Mouse (Mus musculus): ENCODE measurements around the gene Gm44805. TPM values are rescaled to one million over a fixed set of nuclear protein-coding genes. Genes with fewer than 3 reads are reported as not detected.
A peak's percentile ranks its signal among the peaks of the same experiment; 100 is the strongest.

Gm44805 gene
- polyA plus RNA-seq, 1 experiment from 2014 or later = not detected

DNA sequence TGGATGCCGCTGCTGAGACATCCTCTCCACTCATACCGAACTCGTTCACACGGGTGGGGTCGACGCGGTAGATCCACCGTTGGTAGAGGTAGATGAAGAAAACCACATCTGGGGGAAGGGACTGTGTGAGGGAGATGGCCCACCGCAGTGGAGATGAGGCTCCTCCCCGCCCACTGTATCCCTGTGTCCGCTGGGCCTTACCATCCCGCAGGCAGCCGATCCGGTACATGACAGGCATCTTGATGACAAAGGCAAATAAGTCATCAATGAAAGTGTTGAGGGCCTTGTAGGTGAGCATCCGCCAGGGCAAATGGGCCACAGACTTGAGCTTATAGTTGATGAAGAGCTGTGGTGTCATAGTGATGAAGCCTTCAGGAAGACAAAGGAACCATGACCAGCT is 47.4 kb downstream of the Gm44805 start:
- Histone ChIP-seq H3K27ac (ENCODE audit: low read depth) (no peak overlapping the region), H3K9ac (ENCODE audit: low read length) (no peak overlapping the region), H3K4me1 (replicated peaks; ENCODE audit: control insufficient read depth, insufficient read depth, low read length) (no peaks in the 10 kb centered on the region), H3K4me2 (ENCODE audit: low read length) (no peak overlapping the region), H3K36me3 (ENCODE audit: control insufficient read depth, insufficient read depth, low read length) (peaks cover 70% of the 10 kb centered on the region), H3K27me3 (replicated peaks; ENCODE audit: control insufficient read depth, insufficient read depth, low read length) (no peaks in the 10 kb centered on the region), H3K4me3 (ENCODE audit: low read depth, low read length) (no peak overlapping the region), H3K9me3 (ENCODE audit: control insufficient read depth, low read length) (no peaks in the 10 kb centered on the region)
- no peak for ATAC-seq (replicated peaks; ENCODE audit: low FRiP score, low TSS enrichment, low read depth)
- WGBS = 92% methylated on average over 15 of the region's 15 CpGs
- DNase-seq (ENCODE audit: low spot score) = no peak

DNA sequence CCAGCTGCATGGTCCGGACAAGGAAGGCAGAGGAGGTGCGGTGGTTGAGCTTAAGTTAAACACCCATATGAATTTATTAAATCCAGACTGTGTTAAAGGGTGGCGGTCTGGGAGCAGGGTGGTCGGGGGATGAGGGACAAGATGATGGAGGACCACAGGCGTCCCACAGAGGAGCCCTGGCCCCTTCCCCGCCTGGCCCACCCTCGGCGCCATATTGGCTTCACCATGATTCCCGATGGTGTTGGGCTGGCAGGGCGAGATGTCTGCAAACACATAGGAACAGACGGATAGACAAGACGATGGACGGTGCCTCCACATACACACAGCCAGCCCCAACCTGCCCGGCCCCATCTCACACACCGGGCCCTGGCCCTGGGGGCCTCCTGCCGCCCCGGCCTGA is 48.0 kb downstream of the Gm44805 start:
- H3K9ac ChIP-seq (ENCODE audit: low read length) = no peak overlapping the region
- no peak for DNase-seq (ENCODE audit: low spot score)
- H3K4me3 ChIP-seq (ENCODE audit: low read depth, low read length) = no peak overlapping the region
- 90% methylated on average over 17 of the region's 17 CpGs for WGBS
- ATAC-seq (replicated peaks; ENCODE audit: low FRiP score, low TSS enrichment, low read depth) = no peak
- H3K4me1 ChIP-seq (replicated peaks; ENCODE audit: control insufficient read depth, insufficient read depth, low read length) = no peaks in the 10 kb centered on the region
- no peak overlapping the region for H3K27ac ChIP-seq (ENCODE audit: low read depth)
- H3K4me2 ChIP-seq (ENCODE audit: low read length) = no peak overlapping the region
- H3K9me3 ChIP-seq (ENCODE audit: control insufficient read depth, low read length) = no peaks in the 10 kb centered on the region
- peaks cover 64% of the 10 kb centered on the region for H3K36me3 ChIP-seq (ENCODE audit: control insufficient read depth, insufficient read depth, low read length)
- no peaks in the 10 kb centered on the region for H3K27me3 ChIP-seq (replicated peaks; ENCODE audit: control insufficient read depth, insufficient read depth, low read length)

DNA sequence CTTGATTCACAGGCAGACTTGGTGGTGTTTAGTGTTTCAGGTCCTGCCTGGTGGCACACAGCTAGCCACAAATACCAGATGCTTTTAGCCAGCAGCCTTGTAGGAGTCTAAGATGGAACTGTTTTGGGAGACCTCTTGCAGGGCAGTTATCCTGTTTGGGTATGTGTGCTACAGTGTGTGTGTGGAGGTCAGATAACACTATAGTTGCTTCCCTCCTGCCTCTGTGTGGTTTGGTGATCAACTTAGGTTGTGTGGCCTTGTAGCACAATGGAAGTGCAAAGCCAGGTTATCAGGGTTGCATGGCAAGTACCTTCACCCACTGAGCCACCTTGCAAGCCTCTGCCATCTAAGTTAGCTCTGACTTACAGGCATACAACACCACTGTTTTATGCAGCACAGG is 48.5 kb downstream of the Gm44805 start:
- H3K4me1 ChIP-seq (replicated peaks; ENCODE audit: control insufficient read depth, insufficient read depth, low read length) = no peaks in the 10 kb centered on the region
- no peak overlapping the region for H3K4me2 ChIP-seq (ENCODE audit: low read length)
- DNase-seq (ENCODE audit: low spot score) = no peak
- no peak overlapping the region for H3K27ac ChIP-seq (ENCODE audit: low read depth)
- H3K4me3 ChIP-seq (ENCODE audit: low read depth, low read length) = no peak overlapping the region
- H3K36me3 ChIP-seq (ENCODE audit: control insufficient read depth, insufficient read depth, low read length) = peaks cover 59% of the 10 kb centered on the region
- no peaks in the 10 kb centered on the region for H3K27me3 ChIP-seq (replicated peaks; ENCODE audit: control insufficient read depth, insufficient read depth, low read length)
- no peaks in the 10 kb centered on the region for H3K9me3 ChIP-seq (ENCODE audit: control insufficient read depth, low read length)
- no peak for ATAC-seq (replicated peaks; ENCODE audit: low FRiP score, low TSS enrichment, low read depth)
- H3K9ac ChIP-seq (ENCODE audit: low read length) = no peak overlapping the region

DNA sequence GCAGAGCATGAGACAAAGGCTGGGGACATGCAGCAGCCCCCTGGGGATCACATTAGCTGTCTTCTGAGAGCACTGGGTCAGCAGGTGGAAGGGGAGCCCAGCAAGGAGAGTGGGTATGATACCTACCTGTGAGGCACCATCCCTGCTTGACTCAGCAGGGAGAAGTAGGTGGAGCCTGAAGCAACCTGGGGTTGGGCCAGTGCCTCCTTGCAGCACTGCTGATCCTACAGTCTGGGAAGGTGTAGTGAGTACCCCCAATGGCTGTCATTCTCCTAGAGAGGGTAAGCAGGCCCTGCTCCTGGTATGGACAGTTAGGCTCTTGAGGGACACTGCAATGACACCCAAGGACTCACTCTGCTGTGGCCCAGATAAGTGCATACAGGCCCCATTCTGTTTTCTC is 48.9 kb downstream of the Gm44805 start:
- ATAC-seq (replicated peaks; ENCODE audit: low FRiP score, low TSS enrichment, low read depth) (no peak), DNase-seq (ENCODE audit: low spot score) (no peak)
- H3K27me3 ChIP-seq (replicated peaks; ENCODE audit: control insufficient read depth, insufficient read depth, low read length) = no peaks in the 10 kb centered on the region
- no peak overlapping the region for H3K9ac ChIP-seq (ENCODE audit: low read length)
- H3K4me2 ChIP-seq (ENCODE audit: low read length) = no peak overlapping the region
- H3K4me1 ChIP-seq (replicated peaks; ENCODE audit: control insufficient read depth, insufficient read depth, low read length) = no peaks in the 10 kb centered on the region
- H3K4me3 ChIP-seq (ENCODE audit: low read depth, low read length) = no peak overlapping the region
- peaks cover 54% of the 10 kb centered on the region for H3K36me3 ChIP-seq (ENCODE audit: control insufficient read depth, insufficient read depth, low read length)
- no peaks in the 10 kb centered on the region for H3K9me3 ChIP-seq (ENCODE audit: control insufficient read depth, low read length)
- no peak overlapping the region for H3K27ac ChIP-seq (ENCODE audit: low read depth)

DNA sequence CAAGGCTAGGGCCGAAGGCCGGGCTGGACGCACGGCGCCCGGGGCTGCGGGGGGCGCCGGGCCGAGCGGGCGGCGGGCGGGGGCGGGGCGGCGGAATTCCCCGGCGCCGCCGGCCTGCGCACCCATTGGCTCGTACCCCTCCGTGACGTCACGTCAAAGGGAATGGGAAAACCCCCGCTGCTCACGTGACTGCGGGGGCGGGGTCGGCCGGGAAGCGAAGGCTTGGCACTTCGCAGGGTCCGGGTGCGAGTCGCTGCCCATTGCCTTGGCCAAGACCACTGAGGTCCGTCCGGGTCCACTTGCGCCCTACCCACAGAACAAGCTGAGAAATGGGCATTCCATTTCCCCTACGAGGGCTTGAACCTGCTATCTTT is 51.9 kb downstream of the Gm44805 start, which contains the start of gene Relb:
Gene Relb, minus strand, starts transcription at position 78 of the 374 bp plus-strand sequence.
- WGBS = 1% methylated on average over 30 of the region's 41 CpGs
- no peaks in the 10 kb centered on the region for H3K4me1 ChIP-seq (replicated peaks; ENCODE audit: control insufficient read depth, insufficient read depth, low read length)
- H3K4me3 ChIP-seq (ENCODE audit: low read depth, low read length) = peak within 1 kb of the TSS; percentile 65
- H3K27ac ChIP-seq (ENCODE audit: low read depth) = peak within 1 kb of the TSS; percentile 94
- peak within 1 kb of the TSS; percentile 59 for H3K9ac ChIP-seq (ENCODE audit: low read length)
- ATAC-seq (replicated peaks; ENCODE audit: low FRiP score, low TSS enrichment, low read depth) (peak; percentile 76; the same call in 1 of the 2 replicates), DNase-seq (ENCODE audit: low spot score) (peak; percentile 96)
- H3K4me2 ChIP-seq (ENCODE audit: low read length) = peak within 1 kb of the TSS; percentile 91
- H3K36me3 ChIP-seq (ENCODE audit: control insufficient read depth, insufficient read depth, low read length) = peaks cover 26% of the 10 kb centered on the region
- H3K9me3 ChIP-seq (ENCODE audit: control insufficient read depth, low read length) = no peaks in the 10 kb centered on the region
- H3K27me3 ChIP-seq (replicated peaks; ENCODE audit: control insufficient read depth, insufficient read depth, low read length) = no peaks in the 10 kb centered on the region

DNA sequence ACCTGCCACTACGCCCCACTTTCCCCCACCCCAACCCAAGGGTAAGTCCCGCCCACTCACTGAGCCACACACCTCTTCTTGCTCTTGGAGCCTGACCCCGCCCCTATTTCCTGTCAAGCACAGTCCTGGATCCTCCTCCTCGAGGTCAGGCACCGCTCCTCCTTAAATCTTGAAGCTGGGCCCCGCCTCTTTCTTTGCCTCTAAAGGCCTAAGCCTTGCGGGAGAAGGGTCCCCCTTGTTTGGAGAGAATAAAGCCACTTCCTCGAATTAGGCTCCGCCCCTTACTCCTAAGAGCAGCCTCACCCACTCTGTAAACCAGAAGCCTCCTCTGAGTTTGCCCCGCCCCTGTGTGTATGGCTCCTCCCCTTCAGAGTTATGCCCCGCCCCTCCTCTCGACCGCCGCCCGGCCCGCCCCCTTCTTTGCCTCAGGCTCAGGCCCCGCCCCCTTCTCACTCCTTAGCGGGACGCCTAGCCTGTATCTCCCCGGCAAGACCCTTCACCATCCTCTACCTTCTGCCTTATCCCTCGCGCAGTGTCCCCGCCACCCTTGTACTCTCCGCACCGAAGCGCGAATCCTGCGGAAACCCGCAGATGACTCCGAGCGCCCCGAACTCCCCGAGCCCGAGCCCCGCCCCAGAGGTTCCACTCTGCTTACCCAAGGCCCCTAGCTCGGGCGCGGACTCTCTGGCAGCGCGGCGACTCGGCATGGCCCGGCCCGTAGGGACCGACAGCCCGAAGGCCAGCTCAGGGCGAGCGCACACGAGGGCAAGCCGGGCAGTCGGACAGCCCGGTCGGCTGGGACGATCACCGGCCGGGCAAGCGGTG is 52.5 kb downstream of the Gm44805 start:
- H3K27ac ChIP-seq (ENCODE audit: low read depth) = peak overlapping the region; percentile 94
- peak overlapping the region; percentile 59 for H3K9ac ChIP-seq (ENCODE audit: low read length)
- no peaks in the 10 kb centered on the region for H3K9me3 ChIP-seq (ENCODE audit: control insufficient read depth, low read length)
- peaks cover 20% of the 10 kb centered on the region for H3K36me3 ChIP-seq (ENCODE audit: control insufficient read depth, insufficient read depth, low read length)
- H3K4me3 ChIP-seq (ENCODE audit: low read depth, low read length) = peak overlapping the region; percentile 65
- ATAC-seq (replicated peaks; ENCODE audit: low FRiP score, low TSS enrichment, low read depth) (peak; percentile 94), DNase-seq (ENCODE audit: low spot score) (peak; percentile 99)
- no peaks in the 10 kb centered on the region for H3K4me1 ChIP-seq (replicated peaks; ENCODE audit: control insufficient read depth, insufficient read depth, low read length)
- H3K4me2 ChIP-seq (ENCODE audit: low read length) = peak overlapping the region; percentile 91
- WGBS = under 1% methylated on average over 55 of the region's 57 CpGs
- H3K27me3 ChIP-seq (replicated peaks; ENCODE audit: control insufficient read depth, insufficient read depth, low read length) = no peaks in the 10 kb centered on the region

DNA sequence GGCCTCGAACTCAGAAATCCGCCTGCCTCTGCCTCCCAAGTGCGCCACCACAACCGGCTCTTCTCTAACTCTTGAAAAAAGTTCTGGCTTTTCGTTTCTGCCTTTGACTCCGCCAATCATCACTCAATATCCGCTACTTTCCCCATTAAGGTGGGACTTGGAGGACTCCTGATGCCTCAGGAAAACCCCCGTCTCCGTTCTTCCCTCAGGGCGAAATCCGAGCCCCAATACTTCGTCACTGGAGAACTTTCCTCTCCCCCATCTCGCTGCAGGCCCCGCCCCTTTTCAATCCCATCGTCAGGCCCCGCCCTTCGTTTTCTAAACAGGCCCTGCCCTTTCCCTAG is 53.1 kb downstream of the Gm44805 start:
- Histone ChIP-seq H3K9me3 (ENCODE audit: control insufficient read depth, low read length) (no peaks in the 10 kb centered on the region), H3K4me3 (ENCODE audit: low read depth, low read length) (peak overlapping the region; percentile 65), H3K4me2 (ENCODE audit: low read length) (peak overlapping the region; percentile 91), H3K36me3 (ENCODE audit: control insufficient read depth, insufficient read depth, low read length) (peaks cover 14% of the 10 kb centered on the region), H3K9ac (ENCODE audit: low read length) (no peak overlapping the region), H3K27me3 (replicated peaks; ENCODE audit: control insufficient read depth, insufficient read depth, low read length) (no peaks in the 10 kb centered on the region), H3K27ac (ENCODE audit: low read depth) (peak overlapping the region; percentile 94; the same call in 1 of the 2 replicates), H3K4me1 (replicated peaks; ENCODE audit: control insufficient read depth, insufficient read depth, low read length) (no peaks in the 10 kb centered on the region)
- WGBS = 13% methylated on average over 17 of the region's 17 CpGs
- DNase-seq (ENCODE audit: low spot score) = no peak
- no peak; the same call in 1 of the 2 replicates for ATAC-seq (replicated peaks; ENCODE audit: low FRiP score, low TSS enrichment, low read depth)

DNA sequence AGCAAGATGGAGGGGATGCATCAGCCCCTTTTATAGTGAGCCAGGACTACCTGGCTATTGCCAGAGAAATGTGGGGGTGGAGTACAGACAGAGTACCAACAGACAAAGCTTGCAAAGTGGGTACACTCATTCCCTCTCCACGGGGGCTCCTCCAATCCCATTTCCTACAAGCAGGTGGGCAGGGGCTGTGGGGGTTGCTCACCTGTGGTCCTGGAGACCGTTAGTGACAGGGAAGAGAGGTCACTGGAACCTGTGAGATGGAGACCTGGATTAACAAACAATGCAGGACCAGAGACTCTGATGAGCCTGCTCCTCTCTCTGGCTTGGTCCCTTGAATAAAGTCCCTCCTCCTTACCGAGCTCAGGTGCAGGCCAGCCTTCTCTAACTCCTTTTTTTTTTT is 53.5 kb downstream of the Gm44805 start:
- peak overlapping the region; percentile 54; the same call in 1 of the 2 replicates for H3K27ac ChIP-seq (ENCODE audit: low read depth)
- no peak for DNase-seq (ENCODE audit: low spot score)
- no peaks in the 10 kb centered on the region for H3K9me3 ChIP-seq (ENCODE audit: control insufficient read depth, low read length)
- WGBS = 56% methylated on average over 3 of the region's 3 CpGs
- no peak for ATAC-seq (replicated peaks; ENCODE audit: low FRiP score, low TSS enrichment, low read depth)
- no peak overlapping the region for H3K9ac ChIP-seq (ENCODE audit: low read length)
- H3K36me3 ChIP-seq (ENCODE audit: control insufficient read depth, insufficient read depth, low read length) = peaks cover 9% of the 10 kb centered on the region
- no peaks in the 10 kb centered on the region for H3K4me1 ChIP-seq (replicated peaks; ENCODE audit: control insufficient read depth, insufficient read depth, low read length)
- peak overlapping the region; percentile 91 for H3K4me2 ChIP-seq (ENCODE audit: low read length)
- no peaks in the 10 kb centered on the region for H3K27me3 ChIP-seq (replicated peaks; ENCODE audit: control insufficient read depth, insufficient read depth, low read length)
- H3K4me3 ChIP-seq (ENCODE audit: low read depth, low read length) = peak overlapping the region; percentile 65

DNA sequence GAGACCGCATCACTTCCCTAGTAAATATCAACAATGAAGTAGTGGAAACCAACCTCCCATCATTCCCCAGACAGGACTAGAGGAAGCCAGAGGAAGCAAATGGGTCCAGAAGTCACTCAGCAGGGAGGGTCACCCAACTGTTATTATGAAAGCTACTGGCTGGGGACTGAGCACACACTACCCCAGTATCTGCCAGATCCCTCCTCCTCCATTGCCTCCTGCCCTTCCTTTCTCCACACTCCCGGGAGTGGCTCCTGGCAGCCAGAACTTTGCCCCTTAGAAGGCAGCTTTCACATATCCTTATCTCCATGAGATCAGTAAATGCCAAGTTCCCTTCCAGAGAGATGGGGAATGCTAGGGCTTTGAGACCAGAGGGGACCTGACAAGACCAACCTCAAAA is 57.8 kb downstream of the Gm44805 start:
- H3K4me3 ChIP-seq (ENCODE audit: low read depth, low read length) = no peak overlapping the region
- H3K36me3 ChIP-seq (ENCODE audit: control insufficient read depth, insufficient read depth, low read length) = no peaks in the 10 kb centered on the region
- H3K4me1 ChIP-seq (replicated peaks; ENCODE audit: control insufficient read depth, insufficient read depth, low read length) = no peaks in the 10 kb centered on the region; the same call in 1 of the 2 replicates
- 0 out of 2 replicates have a peak, but pooled peaks cover 6% of the 10 kb centered on the region for H3K27me3 ChIP-seq (replicated peaks; ENCODE audit: control insufficient read depth, insufficient read depth, low read length)
- no peak overlapping the region for H3K27ac ChIP-seq (ENCODE audit: low read depth)
- WGBS = 67% methylated on average over 2 of the region's 2 CpGs
- no peaks in the 10 kb centered on the region for H3K9me3 ChIP-seq (ENCODE audit: control insufficient read depth, low read length)
- DNase-seq (ENCODE audit: low spot score) = no peak
- no peak for ATAC-seq (replicated peaks; ENCODE audit: low FRiP score, low TSS enrichment, low read depth)
- no peak overlapping the region for H3K4me2 ChIP-seq (ENCODE audit: low read length)
- no peak overlapping the region for H3K9ac ChIP-seq (ENCODE audit: low read length)
